Mouse (Mus musculus) myocyte (in vitro differentiated cells): ENCODE results near the gene Lrrc63.

Experiments
- CEBPB ChIP-seq: IDR thresholded peaks from 2 replicates; pipeline ENCODE4 v1.6.1; 2011; ENCODE audit warnings: mild to moderate bottlenecking, moderate library complexity; ENCODE audit not compliant: poor library complexity, insufficient read depth, severe bottlenecking
- E2F4 ChIP-seq: IDR thresholded peaks from one replicate; pipeline ENCODE4 v1.6.1; 2011; ENCODE audit warnings: mild to moderate bottlenecking, control low read depth, moderate library complexity; ENCODE audit not compliant: insufficient read depth
- MAX ChIP-seq: IDR thresholded peaks from one replicate; pipeline ENCODE4 v1.6.1; 2011; ENCODE audit warnings: low read depth, mild to moderate bottlenecking, control low read depth
- MYOD1 ChIP-seq, 3 experiments: IDR thresholded peaks; one replicate each; pipeline ENCODE4 v1.6.1; 2011; ENCODE audit warnings: control low read depth in 2 of 3, low read depth in 2 of 3, mild to moderate bottlenecking in 2 of 3, moderate library complexity in 1 of 3; ENCODE audit not compliant: insufficient read length in 2 of 3, control insufficient read depth in 1 of 3
- POLR2A ChIP-seq: IDR thresholded peaks from one replicate; pipeline ENCODE4 v1.6.1; 2011; ENCODE audit warnings: low read depth, mild to moderate bottlenecking, control low read depth, moderate library complexity; ENCODE audit not compliant: insufficient read length
- POLR2AphosphoS2 ChIP-seq: IDR thresholded peaks from one replicate; pipeline ENCODE4 v1.6.1; 2011; ENCODE audit warnings: low read depth, control low read depth; ENCODE audit not compliant: insufficient read length
- REST ChIP-seq: IDR thresholded peaks from one replicate; pipeline ENCODE4 v1.6.1; 2011; ENCODE audit warnings: mild to moderate bottlenecking, control low read depth, moderate library complexity; ENCODE audit not compliant: insufficient read depth, insufficient read length
- TCF12 ChIP-seq: IDR thresholded peaks from one replicate; pipeline ENCODE4 v1.6.1; 2011; ENCODE audit warnings: mild to moderate bottlenecking, control low read depth; ENCODE audit not compliant: poor library complexity, insufficient read depth, severe bottlenecking
- TCF3 ChIP-seq: IDR thresholded peaks from one replicate; pipeline ENCODE4 v1.6.1; 2011; ENCODE audit warnings: low read depth, control low read depth; ENCODE audit not compliant: insufficient read length
- USF1 ChIP-seq: IDR thresholded peaks from one replicate; pipeline ENCODE4 v1.6.1; 2011; ENCODE audit warnings: low read depth, mild to moderate bottlenecking, control low read depth, moderate library complexity

DNA sequence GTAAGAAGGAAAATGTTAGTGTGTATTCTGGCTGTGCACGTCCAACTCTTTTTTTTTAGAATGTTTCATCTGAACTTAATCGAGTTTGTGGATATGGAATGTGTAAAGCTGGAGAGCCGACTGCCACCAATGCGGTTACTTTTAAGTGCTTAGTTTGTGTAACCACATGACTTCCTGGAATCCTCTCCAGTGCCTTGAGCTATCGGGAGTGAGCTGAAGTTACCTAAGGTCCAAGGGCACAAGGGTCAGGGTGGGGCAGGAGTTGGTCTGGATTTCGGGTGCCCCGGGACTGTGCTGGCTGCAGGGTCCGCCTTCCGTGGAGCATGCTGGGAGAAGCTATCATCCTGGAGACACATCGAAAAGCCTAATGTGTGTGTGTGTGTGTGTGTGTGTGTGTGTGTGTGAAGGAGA is 48.1 kb upstream of the Lrrc63 start:
- no peak for TF ChIP-seq TCF12
- no peak for TF ChIP-seq POLR2A
- TF ChIP-seq E2F4, result no peak
- no peak for TF ChIP-seq USF1
- no peak for TF ChIP-seq MAX
- no peak for TF ChIP-seq POLR2AphosphoS2
- TF ChIP-seq REST, result no peak
- TF ChIP-seq MYOD1 (IDR thresholded peaks at IDR 0.05; ENCODE audit: control insufficient read depth in 1 of 3, insufficient read length in 2 of 3, low read depth in 2 of 3), result no peak
- TF ChIP-seq CEBPB, result no peak
- no peak for TF ChIP-seq TCF3
